Mouse (Mus musculus): ENCODE measurements at regions not wholly inside any gene's neighbourhood (a gene's known extent, or its start where the extent isn't known, plus 50 kb on each side); places are given as distances from the start of the nearest gene placed in this dataset.

- peak; percentile 81 for ATAC-seq (replicated peaks; ENCODE audit: poor library complexity, severe bottlenecking)
These were observed 83.9 kb upstream of the Sgip1 start for GRCm38 (mm10) chr4:102657244-102657643.

GRCm38 (mm10) chr4:102658578-102658977 lies 82.5 kb upstream of the Sgip1 start:
- ATAC-seq (replicated peaks; ENCODE audit: poor library complexity, severe bottlenecking) = peak; percentile 87

GRCm38 (mm10) chr4:102663617-102664016 lies 77.5 kb upstream of the Sgip1 start:
- no peak for ATAC-seq (replicated peaks; ENCODE audit: poor library complexity, severe bottlenecking)

- peak; percentile 98 for ATAC-seq (replicated peaks; ENCODE audit: poor library complexity, severe bottlenecking)
These were observed 58.9 kb upstream of the Sgip1 start for GRCm38 (mm10) chr4:102682190-102682589.

- no peak for ATAC-seq (replicated peaks; ENCODE audit: poor library complexity, severe bottlenecking)
These were observed 56.1 kb upstream of the Sgip1 start for GRCm38 (mm10) chr4:102685045-102685444.

DNA sequence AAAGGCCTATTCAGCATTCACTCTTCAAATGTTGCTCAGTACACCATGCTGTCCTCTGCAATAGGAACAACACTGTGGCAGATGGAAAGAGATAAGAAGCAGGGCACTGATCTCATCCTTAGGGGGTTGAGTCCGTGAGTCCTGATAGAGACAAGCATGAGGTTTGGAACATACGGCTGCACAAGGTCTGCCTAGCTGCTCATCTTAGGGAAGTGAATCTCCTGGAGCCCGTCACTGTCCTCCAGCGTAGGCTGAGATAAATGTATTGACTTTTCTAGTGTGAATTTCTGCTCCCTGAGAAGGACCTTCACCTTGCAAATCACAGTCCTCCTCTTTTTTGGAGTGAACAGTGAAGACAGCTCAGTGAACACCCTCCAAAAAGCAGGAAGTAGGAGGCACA lies 52.7 kb upstream of the Sgip1 start:
- peak; percentile 71 for ATAC-seq (replicated peaks; ENCODE audit: poor library complexity, severe bottlenecking)

All from granulocyte monocyte progenitor cell, adult 5-6 weeks (primary cell).